Mouse (Mus musculus) liver, embryonic 16.5 days (tissue): ENCODE measurements around the gene Cdkn2d. TPM values are rescaled to one million over a fixed set of nuclear protein-coding genes. Genes with fewer than 3 reads are reported as not detected.

Experiments
- polyA plus RNA-seq: library from polyadenylated mRNA; unstranded; fragments of >200 nt; fragmentation: Nextera tagmentation; extraction: Ambion mirVana; gene quantifications from 2 replicates; pipeline ENCODE4 v1.2.1, GENCODE M21; 2015

Cdkn2d gene
- polyA plus RNA-seq, 1 experiment from 2014 or later: 120 TPM

Other genes with a start within 250 kb of the Cdkn2d start
- 0.43 TPM in 1 of 2 replicates, not detected in the other for gene Zglp1, start 224.3 kb downstream of the Cdkn2d start, polyA plus RNA-seq
- gene Gm49373, start 218.3 kb downstream of the Cdkn2d start, polyA plus RNA-seq: 0.18 and 0.20 TPM in 2 replicates
- gene Fdx1l, start 217.8 kb downstream of the Cdkn2d start, polyA plus RNA-seq: 26.5 and 26.6 TPM in 2 replicates
- gene Gm38431, start 199.4 kb downstream of the Cdkn2d start, polyA plus RNA-seq: 0.85 and 1.6 TPM in 2 replicates
- 17.6 and 19.8 TPM in 2 replicates for gene Raver1, start 199.4 kb downstream of the Cdkn2d start, polyA plus RNA-seq
- gene Tyk2, start 160.2 kb downstream of the Cdkn2d start, polyA plus RNA-seq: 8.0 and 8.9 TPM in 2 replicates
- gene Cdc37, start 141.4 kb downstream of the Cdkn2d start, polyA plus RNA-seq: 104 and 106 TPM in 2 replicates
- gene Pde4a, start 125.7 kb downstream of the Cdkn2d start, polyA plus RNA-seq: 1.6 and 1.9 TPM in 2 replicates
- 26.2 and 27.7 TPM in 2 replicates for gene Keap1, start 52.0 kb downstream of the Cdkn2d start, polyA plus RNA-seq
- 0.13 and 0.14 TPM in 2 replicates for gene S1pr5, start 43.0 kb downstream of the Cdkn2d start, polyA plus RNA-seq
- gene Atg4d, start 26.1 kb downstream of the Cdkn2d start, polyA plus RNA-seq: 90.4 and 95.3 TPM in 2 replicates
- 5.5 and 8.1 TPM in 2 replicates for gene Kri1, start 3.4 kb downstream of the Cdkn2d start, polyA plus RNA-seq
- 0.08 and 1.1 TPM in 2 replicates for gene Ap1m2, start 20.9 kb upstream of the Cdkn2d start, polyA plus RNA-seq
- 16.9 TPM in 2 replicates for gene Slc44a2, start 29.3 kb upstream of the Cdkn2d start, polyA plus RNA-seq
- gene Ilf3, start 76.5 kb upstream of the Cdkn2d start, polyA plus RNA-seq: 34.9 and 37.2 TPM in 2 replicates
- 14.6 and 15.8 TPM in 2 replicates for gene Qtrt1, start 120.4 kb upstream of the Cdkn2d start, polyA plus RNA-seq
- 50.0 and 50.4 TPM in 2 replicates for gene Dnm2, start 133.5 kb upstream of the Cdkn2d start, polyA plus RNA-seq
- 27.3 and 29.8 TPM in 2 replicates for gene Tmed1, start 218.8 kb upstream of the Cdkn2d start, polyA plus RNA-seq
- 9.6 and 11.3 TPM in 2 replicates for gene AB124611, start 234.8 kb upstream of the Cdkn2d start, polyA plus RNA-seq